Mouse (Mus musculus): Measurements from ENCODE around the gene Snta1.

- TF ChIP-seq CTCF (IDR thresholded peaks at IDR 0.05; ENCODE audit: extremely low read depth, insufficient read length, insufficient replicate concordance, low read depth, low read length): no peak
- no peak for TF ChIP-seq POLR2A (IDR thresholded peaks at IDR 0.05; ENCODE audit: low read depth, low read length)
Observed at GRCm38 (mm10) chr2:154430566-154430965, 22.7 kb upstream of the Snta1 start.

All from small intestine, adult 2 months (tissue).